Comparison of ENCODE assay signal across 8 mouse cellular contexts in genomic region chr5:138848102-138848501, GRCm38 (mm10). TPM values are rescaled to one million over a fixed set of nuclear protein-coding genes. Genes with fewer than 3 reads are reported as not detected.
DNase-seq lines count a peak whose midpoint lies in the region; TF ChIP-seq lines count a peak whose summit lies in the region.

No protein-coding gene starts in this region.

- H3K4me1 ChIP-seq in cortical plate, adult 2 months (ENCODE audit: control insufficient read depth, insufficient read depth, low read length) = no peaks in the 10 kb centered on the region

- TF ChIP-seq CTCF in cortical plate, adult 2 months (IDR thresholded peaks at IDR 0.05; ENCODE audit: extremely low read depth, insufficient read depth, low read length) = peak; percentile 99

- no peak overlapping the region for H3K27ac ChIP-seq in cortical plate, adult 2 months (ENCODE audit: insufficient read depth, low read length)

- DNase-seq in adipocyte (ENCODE audit: low spot score) = peak; percentile 97
- peak; percentile 89 for DNase-seq in gastrocnemius, postnatal 10 days
- peak; percentile 87 for DNase-seq in induced T-regulatory cell, adult 2 months (ENCODE audit: low read depth)
- peak; percentile 74 to 95 for DNase-seq in left cerebral cortex, adult 9 months (ENCODE audit: low spot score in 2 of 2)
- peak; percentile 93 for DNase-seq in mesoderm, embryonic 11.5 days (ENCODE audit: low read depth, low spot score)
- DNase-seq in right cerebral cortex, postnatal 36 days (ENCODE audit: low spot score in 2 of 2) = peak; percentile 81 to 86
- DNase-seq in urinary bladder, postnatal 4 days (ENCODE audit: low spot score in 2 of 2) = peak; percentile 81 to 88

- no peak for TF ChIP-seq POLR2A in cortical plate, adult 2 months (IDR thresholded peaks at IDR 0.05; ENCODE audit: extremely low read depth, insufficient read depth, low read length)

- no peak overlapping the region for H3K4me3 ChIP-seq in cortical plate, adult 2 months (ENCODE audit: insufficient read depth, low read length)

RNA-seq across cellular contexts. Expression of gene Gm5294, which starts 28.2 kb away (rescaled TPM):
- polyA plus RNA-seq in cortical plate, adult 2 months (2012; rRNA removed) = not detected in 2 replicates
- total RNA-seq in gastrocnemius, postnatal 10 days (2021) = not detected
